Mouse (Mus musculus) stomach, embryonic 15.5 days (tissue): ENCODE results near the gene Rbm18. TPM values are rescaled to one million over a fixed set of nuclear protein-coding genes. Genes with fewer than 3 reads are reported as not detected.

Experiments used
- ATAC-seq: fragments of 200-750 bp; cut with Nextera tagmentation; 2 replicates; pipeline ENCODE4 v1.8.0; 2017; ENCODE audit warnings: low read depth, moderate number of reproducible peaks, moderate TSS enrichment; ENCODE audit not compliant: insufficient read depth, low FRiP score
- H3K27ac ChIP-seq: fragments of 300-500 bp; sonication (generic); 2 replicates; pipeline ENCODE4 v1.5.1; 2015; ENCODE audit warnings: mild to moderate bottlenecking, inconsistent platforms
- H3K27me3 ChIP-seq: fragments of 300-500 bp; sonication (generic); replicated peaks from 2 replicates; pipeline ENCODE4 v1.6.1; 2015; ENCODE audit warnings: inconsistent platforms
- H3K36me3 ChIP-seq: fragments of 300-500 bp; sonication (generic); 2 replicates; pipeline ENCODE4 v1.6.1; 2015; ENCODE audit warnings: inconsistent platforms
- H3K4me1 ChIP-seq: fragments of 300-500 bp; sonication (generic); 2 replicates; pipeline ENCODE4 v1.6.1; 2015; ENCODE audit warnings: inconsistent platforms
- H3K4me2 ChIP-seq: fragments of 300-500 bp; sonication (generic); 2 replicates; pipeline ENCODE4 v1.6.1; 2015; ENCODE audit warnings: mild to moderate bottlenecking, inconsistent platforms
- H3K4me3 ChIP-seq: fragments of 300-500 bp; sonication (generic); replicated peaks from 2 replicates; pipeline ENCODE4 v1.5.1; 2015; ENCODE audit warnings: inconsistent platforms
- H3K9ac ChIP-seq: fragments of 300-500 bp; sonication (generic); 2 replicates; pipeline ENCODE4 v1.6.1; 2015; ENCODE audit warnings: inconsistent platforms
- H3K9me3 ChIP-seq: fragments of 300-500 bp; sonication (generic); 2 replicates; pipeline ENCODE4 v1.6.1; 2016; ENCODE audit warnings: inconsistent platforms
- WGBS: fragments of 180-500 bp; shearing (Covaris S2); methylation state at CpG from one replicate; pipeline ENCODE4 v1.1.7; 2015; 5-methylcytosine and 5-hydroxymethylcytosine counted together
- polyA plus RNA-seq: library from polyadenylated mRNA; unstranded; fragments of >200 nt; fragmentation: Nextera tagmentation; extraction: Ambion mirVana; gene quantifications from 2 replicates; pipeline ENCODE4 v1.2.1, GENCODE M21; 2015

The Rbm18 gene
- polyA plus RNA-seq, 1 experiment from 2014 or later, result 54.9 TPM

GRCm38 (mm10) chr2:36103555-36104367 is 32.8 kb downstream of the Rbm18 start:
- Histone ChIP-seq H3K4me2 (peak overlapping the region; percentile 82), H3K4me3 (peak overlapping the region; percentile 19), H3K36me3 (no peaks in the 10 kb centered on the region), H3K27ac (no peak overlapping the region), H3K4me1 (peaks cover 29% of the 10 kb centered on the region), H3K9me3 (no peaks in the 10 kb centered on the region), H3K9ac (no peak overlapping the region), H3K27me3 (peaks cover 97% of the 10 kb centered on the region)
- ATAC-seq, result no peak
- WGBS, result 2% methylated on average over 38 of the region's 38 CpGs

DNA sequence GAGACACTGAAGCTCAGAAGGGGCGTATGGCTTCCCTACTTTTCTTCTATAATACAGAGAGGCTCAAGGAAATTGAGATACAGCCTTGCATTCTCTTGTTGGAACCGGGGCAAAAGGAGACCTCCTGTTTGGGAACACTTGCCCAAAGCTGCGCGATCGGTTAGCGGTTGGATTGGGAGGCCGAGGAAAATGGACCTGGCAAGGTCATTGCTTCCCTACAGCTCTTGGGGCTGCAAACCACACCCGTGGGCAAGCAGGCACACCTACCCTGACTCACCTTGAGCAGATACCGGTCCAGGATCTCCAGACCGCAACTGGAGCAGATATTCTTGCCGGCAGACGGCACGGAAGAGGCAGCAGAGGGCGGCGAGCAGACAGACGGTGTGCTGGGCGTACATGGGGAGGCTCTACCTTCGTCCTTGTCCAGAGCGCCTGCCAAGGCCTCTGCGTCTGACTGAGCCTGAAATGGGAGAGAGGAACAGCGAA is 33.5 kb downstream of the Rbm18 start:
- Histone ChIP-seq H3K36me3 (no peaks in the 10 kb centered on the region), H3K9me3 (no peaks in the 10 kb centered on the region), H3K27ac (no peak overlapping the region), H3K27me3 (peaks cover 98% of the 10 kb centered on the region), H3K4me2 (peak overlapping the region; percentile 82), H3K9ac (no peak overlapping the region), H3K4me1 (peaks cover 29% of the 10 kb centered on the region), H3K4me3 (peak overlapping the region; percentile 19)
- WGBS, result 3% methylated on average over 21 of the region's 21 CpGs
- no peak for ATAC-seq

GRCm38 (mm10) chr2:36102559-36102946 is 34.0 kb downstream of the Rbm18 start:
- no peak overlapping the region for H3K27ac ChIP-seq
- no peaks in the 10 kb centered on the region for H3K9me3 ChIP-seq
- WGBS, result 2% methylated on average over 21 of the region's 21 CpGs
- peaks cover 29% of the 10 kb centered on the region for H3K4me1 ChIP-seq
- H3K27me3 ChIP-seq, result peaks cover 98% of the 10 kb centered on the region
- no peaks in the 10 kb centered on the region for H3K36me3 ChIP-seq
- H3K4me2 ChIP-seq, result peak overlapping the region; percentile 82
- no peak; the same call in 1 of the 2 replicates for ATAC-seq
- peak overlapping the region; percentile 19; the same call in 1 of the 2 replicates for H3K4me3 ChIP-seq
- no peak overlapping the region for H3K9ac ChIP-seq

DNA sequence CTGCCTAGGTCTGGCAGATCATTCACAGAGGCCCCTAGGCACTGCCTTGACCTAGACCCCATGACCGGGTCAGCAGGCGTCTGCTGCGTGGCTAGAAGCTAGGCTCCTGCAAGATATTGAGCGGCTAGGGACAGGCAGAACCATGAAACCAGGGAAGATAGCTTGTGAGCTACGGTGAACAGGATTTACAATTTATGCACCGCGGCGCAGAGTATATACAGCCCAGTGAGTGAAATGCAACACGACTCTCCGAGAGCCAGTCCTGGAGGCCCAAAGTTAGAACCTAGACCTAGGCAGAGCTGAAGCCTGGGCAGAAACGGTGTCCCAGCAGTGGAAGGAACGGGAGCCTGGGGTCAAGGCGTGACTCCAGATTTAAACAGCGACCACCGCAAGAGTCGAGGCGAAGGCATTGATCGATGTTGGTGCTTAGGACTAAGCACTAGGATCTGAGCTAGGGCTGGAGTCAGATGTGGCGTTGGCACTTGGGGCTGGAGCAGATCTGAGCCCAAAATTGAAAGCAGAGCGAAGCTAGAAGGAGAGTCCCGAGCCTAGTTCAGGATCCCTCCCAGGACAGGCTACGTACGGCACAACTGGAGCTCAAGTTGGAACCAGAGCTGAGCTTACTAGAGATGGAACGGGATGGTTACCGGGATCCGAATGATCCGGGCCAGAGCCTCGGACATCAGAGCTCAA is 34.6 kb downstream of the Rbm18 start:
- Histone ChIP-seq H3K27ac (no peak overlapping the region), H3K9ac (no peak overlapping the region), H3K27me3 (peaks cover 98% of the 10 kb centered on the region), H3K4me3 (peak overlapping the region; percentile 19; the same call in 1 of the 2 replicates), H3K4me1 (peaks cover 29% of the 10 kb centered on the region), H3K4me2 (peak overlapping the region; percentile 82), H3K36me3 (no peaks in the 10 kb centered on the region), H3K9me3 (no peaks in the 10 kb centered on the region)
- no peak for ATAC-seq
- 8% methylated on average over 28 of the region's 28 CpGs for WGBS

- 15% methylated on average over 6 of the region's 6 CpGs for WGBS
- Histone ChIP-seq H3K27ac (no peak overlapping the region), H3K4me2 (no peak overlapping the region), H3K4me3 (no peak overlapping the region), H3K9ac (no peak overlapping the region), H3K9me3 (no peaks in the 10 kb centered on the region), H3K36me3 (no peaks in the 10 kb centered on the region), H3K4me1 (peaks cover 21% of the 10 kb centered on the region), H3K27me3 (peaks cover 99% of the 10 kb centered on the region)
- ATAC-seq, result no peak
Observed at GRCm38 (mm10) chr2:36099739-36100138, 36.8 kb downstream of the Rbm18 start.

- H3K4me2 ChIP-seq, result no peak overlapping the region
- no peaks in the 10 kb centered on the region for H3K36me3 ChIP-seq
- H3K4me1 ChIP-seq, result peaks cover 7% of the 10 kb centered on the region
- ATAC-seq, result no peak
- H3K9ac ChIP-seq, result no peak overlapping the region
- no peak overlapping the region for H3K27ac ChIP-seq
- H3K4me3 ChIP-seq, result no peak overlapping the region
- H3K9me3 ChIP-seq, result no peaks in the 10 kb centered on the region
- peaks cover 99% of the 10 kb centered on the region for H3K27me3 ChIP-seq
- 7% methylated on average over 5 of the region's 5 CpGs for WGBS
Observed at GRCm38 (mm10) chr2:36098021-36098420, 38.6 kb downstream of the Rbm18 start.

DNA sequence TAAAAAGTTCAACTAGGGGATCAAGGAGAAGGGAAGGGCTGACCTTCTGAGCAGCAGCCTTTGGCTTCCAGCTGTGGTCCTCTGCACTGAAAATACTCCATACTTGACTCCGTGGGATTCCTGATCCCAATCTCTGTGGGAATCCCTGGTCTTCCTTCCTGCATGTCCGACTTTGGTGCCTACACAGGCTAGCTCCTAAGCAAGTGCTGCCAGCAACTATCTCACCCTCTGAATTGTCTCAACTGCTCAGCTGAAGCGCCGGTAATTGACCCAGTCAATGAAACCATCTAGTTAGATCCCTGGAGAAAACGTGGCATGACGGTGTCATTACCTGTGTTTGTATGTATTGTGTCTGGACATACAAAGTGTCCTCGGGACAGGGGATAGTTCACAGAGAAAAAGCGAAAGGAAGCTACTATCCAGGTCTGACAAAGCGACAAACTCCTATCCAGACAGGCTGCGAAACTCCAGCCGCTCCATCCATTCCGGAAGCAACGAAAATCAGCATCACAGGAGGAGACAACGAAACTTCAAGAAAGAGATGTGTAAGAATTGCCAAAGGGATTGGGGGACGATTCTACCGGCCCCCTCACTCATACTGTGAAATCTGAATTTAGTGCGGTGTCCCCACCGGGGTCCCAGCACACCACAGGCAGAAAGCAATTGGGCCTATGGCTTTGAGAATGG is 39.3 kb downstream of the Rbm18 start:
- H3K4me2 ChIP-seq, result no peak overlapping the region
- peaks cover 98% of the 10 kb centered on the region for H3K27me3 ChIP-seq
- ATAC-seq, result no peak
- no peaks in the 10 kb centered on the region for H3K36me3 ChIP-seq
- H3K27ac ChIP-seq, result no peak overlapping the region
- H3K9me3 ChIP-seq, result no peaks in the 10 kb centered on the region
- no peaks in the 10 kb centered on the region; the same call in 1 of the 2 replicates for H3K4me1 ChIP-seq
- no peak overlapping the region for H3K4me3 ChIP-seq
- no peak overlapping the region for H3K9ac ChIP-seq
- WGBS, result 9% methylated on average over 18 of the region's 18 CpGs

- Histone ChIP-seq H3K4me1 (peaks cover 13% of the 10 kb centered on the region), H3K36me3 (no peaks in the 10 kb centered on the region), H3K4me2 (peak overlapping the region; percentile 11; the same call in 1 of the 2 replicates), H3K27ac (no peak overlapping the region), H3K4me3 (0 out of 2 replicates have a peak overlapping the region, but pooled peaks have one; percentile 1), H3K9ac (no peak overlapping the region), H3K27me3 (peaks cover 97% of the 10 kb centered on the region), H3K9me3 (no peaks in the 10 kb centered on the region)
- no peak for ATAC-seq
- 5% methylated on average over 31 of the region's 31 CpGs for WGBS
Observed at GRCm38 (mm10) chr2:36093914-36094475, 42.6 kb downstream of the Rbm18 start.

- Histone ChIP-seq H3K4me3 (no peak overlapping the region), H3K4me2 (no peak overlapping the region), H3K4me1 (peaks cover 13% of the 10 kb centered on the region), H3K27ac (no peak overlapping the region), H3K27me3 (peaks cover 91% of the 10 kb centered on the region), H3K9ac (no peak overlapping the region), H3K36me3 (no peaks in the 10 kb centered on the region), H3K9me3 (no peaks in the 10 kb centered on the region)
- no peak for ATAC-seq
- 32% methylated on average over 7 of the region's 7 CpGs for WGBS
Observed at GRCm38 (mm10) chr2:36093301-36093700, 43.3 kb downstream of the Rbm18 start.

DNA sequence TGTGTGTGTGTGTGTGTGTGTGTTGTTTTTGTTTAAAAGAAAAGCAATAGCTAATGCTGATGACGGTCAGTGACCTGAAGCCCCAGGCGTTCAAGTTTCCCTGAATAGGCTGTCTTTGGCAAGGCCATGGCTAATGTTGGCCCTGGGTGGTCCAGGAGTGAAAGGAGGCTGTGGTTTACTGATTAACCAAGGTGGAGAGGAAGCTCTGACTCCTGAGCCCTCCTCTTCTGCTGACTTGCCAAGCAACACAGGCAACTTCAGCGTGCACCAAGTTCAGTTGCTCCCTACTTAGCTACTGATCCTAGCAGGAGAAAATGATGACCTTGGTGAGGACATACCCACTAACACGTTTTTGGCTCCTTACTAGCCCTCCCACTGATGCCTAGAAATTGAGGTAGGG is 43.8 kb downstream of the Rbm18 start:
- Histone ChIP-seq H3K27ac (no peak overlapping the region), H3K27me3 (peaks cover 86% of the 10 kb centered on the region), H3K4me3 (0 out of 2 replicates have a peak overlapping the region, but pooled peaks have one; percentile 5), H3K9ac (no peak overlapping the region), H3K9me3 (no peaks in the 10 kb centered on the region), H3K36me3 (no peaks in the 10 kb centered on the region), H3K4me1 (peaks cover 13% of the 10 kb centered on the region), H3K4me2 (no peak overlapping the region)
- ATAC-seq, result no peak
- 9% methylated on average over 4 of the region's 4 CpGs for WGBS

DNA sequence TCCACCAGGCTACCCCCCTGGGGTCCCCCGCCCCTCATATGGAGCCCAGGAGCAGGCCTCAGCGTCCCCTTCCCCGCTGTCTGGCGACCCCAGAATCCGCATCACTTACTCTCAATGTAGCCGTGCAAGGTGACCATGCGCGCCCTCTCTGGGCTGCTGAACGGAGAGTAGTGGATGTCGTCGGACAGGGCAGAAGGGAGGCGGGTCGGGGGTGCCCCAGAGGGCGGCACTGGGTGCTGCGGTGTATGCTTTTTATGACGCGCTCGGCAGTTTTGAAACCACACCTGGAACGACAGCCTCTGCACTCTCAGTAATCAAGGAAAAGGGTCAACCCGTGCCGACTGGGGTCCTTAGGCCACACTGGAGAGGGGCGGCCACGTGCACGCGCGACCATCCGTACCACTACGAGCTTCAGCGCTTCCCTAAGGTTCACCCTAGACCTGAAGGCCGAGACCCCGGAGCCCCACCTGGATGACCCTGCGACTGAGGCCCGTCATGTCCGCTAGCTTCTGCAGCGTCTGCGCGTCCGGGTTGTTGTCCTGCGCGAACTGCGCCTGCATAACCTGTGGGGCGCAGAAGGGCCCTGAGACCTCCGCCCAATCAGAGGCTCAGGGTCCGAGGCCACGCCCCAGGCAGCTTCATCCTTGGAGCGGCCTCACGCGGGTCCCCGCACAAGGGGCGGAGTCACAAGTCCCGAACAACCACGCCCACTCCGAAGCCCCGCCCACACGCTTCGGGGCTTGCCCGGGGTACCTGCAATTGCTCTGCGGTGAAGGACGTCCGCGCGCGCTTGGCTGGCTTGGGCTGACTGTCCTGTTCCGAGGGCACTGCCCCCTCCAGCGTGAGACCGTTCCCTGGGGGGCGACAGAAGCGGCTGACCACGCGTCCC is 45.5 kb downstream of the Rbm18 start:
- no peaks in the 10 kb centered on the region for H3K9me3 ChIP-seq
- peak overlapping the region; percentile 46 for H3K4me3 ChIP-seq
- H3K36me3 ChIP-seq, result no peaks in the 10 kb centered on the region
- H3K27me3 ChIP-seq, result peaks cover 77% of the 10 kb centered on the region
- 3% methylated on average over 70 of the region's 70 CpGs for WGBS
- no peak overlapping the region for H3K9ac ChIP-seq
- H3K27ac ChIP-seq, result no peak overlapping the region
- peaks cover 13% of the 10 kb centered on the region for H3K4me1 ChIP-seq
- ATAC-seq, result peak; percentile 84
- peak overlapping the region; percentile 88 for H3K4me2 ChIP-seq
